Mouse (Mus musculus) hindbrain, postnatal 0 days (tissue): ENCODE measurements around the gene Snx1. TPM values are rescaled to one million over a fixed set of nuclear protein-coding genes. Genes with fewer than 3 reads are reported as not detected.

Experiments used
- ATAC-seq: fragments of 200-750 bp; cut with Nextera tagmentation; 2 replicates; pipeline ENCODE4 v1.8.0; 2017; ENCODE audit warnings: mild to moderate bottlenecking, moderate TSS enrichment, moderate library complexity
- DNase-seq: peaks from one replicate; pipeline ENCODE4 v3.0.0-alpha.2; 2015; ENCODE audit warnings: low spot score
- H3K27ac ChIP-seq: fragments of 300-500 bp; sonication (generic); 2 replicates; pipeline ENCODE4 v1.5.1; 2014; ENCODE audit warnings: mild to moderate bottlenecking
- H3K27me3 ChIP-seq: fragments of 300-500 bp; sonication (generic); 2 replicates; pipeline ENCODE4 v1.6.1; 2014; ENCODE audit warnings: low read length, mixed read lengths; ENCODE audit not compliant: insufficient read depth
- H3K36me3 ChIP-seq: fragments of 300-500 bp; sonication (generic); 2 replicates; pipeline ENCODE4 v1.6.1; 2014; ENCODE audit warnings: low read length, mixed read lengths; ENCODE audit not compliant: insufficient read depth
- H3K4me1 ChIP-seq: fragments of 300-500 bp; sonication (generic); 2 replicates; pipeline ENCODE4 v1.6.1; 2014; ENCODE audit warnings: antibody characterized with exemption, low read length, mixed read lengths; ENCODE audit not compliant: insufficient read depth
- H3K4me2 ChIP-seq: fragments of 300-500 bp; sonication (generic); 2 replicates; pipeline ENCODE4 v1.6.1; 2014; ENCODE audit warnings: low read depth, mild to moderate bottlenecking, low read length, moderate library complexity, mixed read lengths
- H3K4me3 ChIP-seq: fragments of 300-500 bp; sonication (generic); 2 replicates; pipeline ENCODE4 v1.5.1; 2014; ENCODE audit warnings: low read length
- H3K9ac ChIP-seq: fragments of 300-500 bp; sonication (generic); replicated peaks from 2 replicates; pipeline ENCODE4 v1.6.1; 2014; ENCODE audit warnings: mild to moderate bottlenecking, low read length, moderate library complexity, mixed read lengths
- H3K9me3 ChIP-seq: fragments of 300-500 bp; sonication (generic); 2 replicates; pipeline ENCODE4 v1.6.1; 2016; ENCODE audit warnings: low read length, mixed read lengths
- CTCF ChIP-seq: IDR thresholded peaks from 2 replicates; pipeline ENCODE4 v1.5.1; 2016; ENCODE audit warnings: antibody characterized with exemption, control low read depth, low read depth
- WGBS: fragments of 180-500 bp; shearing (Covaris S2); extraction: QIAGEN DNeasy Blood & Tissue Kit; methylation state at CpG from one replicate; pipeline ENCODE4 v1.1.7; 2014; 5-methylcytosine and 5-hydroxymethylcytosine counted together
- polyA plus RNA-seq: library from polyadenylated mRNA; unstranded; fragments of >200 nt; fragmentation: Nextera tagmentation; extraction: Ambion mirVana; gene quantifications from 2 replicates; pipeline ENCODE4 v1.2.1, GENCODE M21; 2015
- total RNA-seq: library from RNA; depleted of rRNA; stranded (reverse); fragments of >200 nt; gene quantifications from 2 replicates; pipeline ENCODE4 v1.2.3, GENCODE M21; 2014

Snx1 gene
- total and polyA plus RNA-seq, 2 experiments from 2014 or later = 47.3 to 50.4 TPM

- Histone ChIP-seq H3K4me1 (peaks cover 10% of the 10 kb centered on the region; the same call in 1 of the 2 replicates), H3K36me3 (peaks cover 25% of the 10 kb centered on the region; the same call in 1 of the 2 replicates), H3K27ac (no peak overlapping the region), H3K9ac (no peak overlapping the region), H3K4me2 (no peak overlapping the region), H3K4me3 (no peak overlapping the region), H3K9me3 (no peaks in the 10 kb centered on the region), H3K27me3 (no peaks in the 10 kb centered on the region)
- DNase-seq = no peak
- no peak for ATAC-seq
- WGBS = 95% methylated on average over 2 of the region's 2 CpGs
- TF ChIP-seq CTCF = no peak
Observed at GRCm38 (mm10) chr9:66131466-66131865, 5.1 kb upstream of the Snx1 start.

GRCm38 (mm10) chr9:66127884-66128283 is 1.5 kb upstream of the Snx1 start:
- H3K4me2 ChIP-seq = peak overlapping the region; percentile 86
- H3K9ac ChIP-seq = no peak overlapping the region
- no peak for TF ChIP-seq CTCF
- no peaks in the 10 kb centered on the region for H3K27me3 ChIP-seq
- no peak overlapping the region for H3K4me3 ChIP-seq
- ATAC-seq = no peak
- peaks cover 18% of the 10 kb centered on the region for H3K4me1 ChIP-seq
- 93% methylated on average over 4 of the region's 4 CpGs for WGBS
- H3K27ac ChIP-seq = no peak overlapping the region
- H3K36me3 ChIP-seq = peaks cover 3% of the 10 kb centered on the region; the same call in 1 of the 2 replicates
- H3K9me3 ChIP-seq = no peaks in the 10 kb centered on the region
- no peak for DNase-seq

GRCm38 (mm10) chr9:66127193-66127546 is 783 bp upstream of the Snx1 start:
- 47% methylated on average over 6 of the region's 6 CpGs for WGBS
- no peak for TF ChIP-seq CTCF

GRCm38 (mm10) chr9:66125543-66126455 is 588 bp downstream of the Snx1 start:
- Histone ChIP-seq H3K36me3 (no peaks in the 10 kb centered on the region), H3K4me3 (peak overlapping the region; percentile 48), H3K4me1 (peaks cover 18% of the 10 kb centered on the region), H3K9ac (0 out of 2 replicates have a peak overlapping the region, but pooled peaks have one; percentile 50), H3K4me2 (peak overlapping the region; percentile 86), H3K27ac (peak overlapping the region; percentile 54), H3K9me3 (no peaks in the 10 kb centered on the region), H3K27me3 (no peaks in the 10 kb centered on the region)
- TF ChIP-seq CTCF = no peak
- 58% methylated on average over 12 of the region's 12 CpGs for WGBS
- DNase-seq = no peak
- ATAC-seq = no peak

More at GRCm38 (mm10) chr9:66127193-66127546, 783 bp upstream of the Snx1 start:
- Histone ChIP-seq H3K27ac (peak overlapping the region; percentile 54), H3K4me3 (peak overlapping the region; percentile 48), H3K9ac (peak overlapping the region; percentile 50), H3K9me3 (no peaks in the 10 kb centered on the region), H3K4me1 (peaks cover 18% of the 10 kb centered on the region), H3K4me2 (peak overlapping the region; percentile 86), H3K36me3 (no peaks in the 10 kb centered on the region), H3K27me3 (no peaks in the 10 kb centered on the region)
- DNase-seq (no peak), ATAC-seq (no peak)

- Histone ChIP-seq H3K4me2 (peak overlapping the region; percentile 75), H3K4me3 (peak overlapping the region; percentile 83), H3K9ac (peak overlapping the region; percentile 84), H3K36me3 (no peaks in the 10 kb centered on the region), H3K27me3 (no peaks in the 10 kb centered on the region), H3K4me1 (peaks cover 18% of the 10 kb centered on the region), H3K9me3 (no peaks in the 10 kb centered on the region), H3K27ac (peak overlapping the region; percentile 89)
- ATAC-seq (peak; percentile 99), DNase-seq (peak; percentile 99)
- TF ChIP-seq CTCF = peak; percentile 31; the same call in 1 of the 2 replicates
- WGBS = 11% methylated on average over 33 of the region's 33 CpGs
Observed at GRCm38 (mm10) chr9:66124681-66125542, 1.5 kb downstream of the Snx1 start.

- TF ChIP-seq CTCF = no peak
- Histone ChIP-seq H3K27me3 (no peaks in the 10 kb centered on the region), H3K9me3 (no peaks in the 10 kb centered on the region), H3K36me3 (no peaks in the 10 kb centered on the region), H3K27ac (peak overlapping the region; percentile 89), H3K4me3 (peak overlapping the region; percentile 83), H3K9ac (peak overlapping the region; percentile 84), H3K4me2 (peak overlapping the region; percentile 75), H3K4me1 (peaks cover 18% of the 10 kb centered on the region)
- WGBS = under 1% methylated on average over 12 of the region's 12 CpGs
- ATAC-seq (no peak; the same call in 1 of the 2 replicates), DNase-seq (peak; percentile 40)
Observed at GRCm38 (mm10) chr9:66124111-66124531, 2.3 kb downstream of the Snx1 start.
